Mouse (Mus musculus): ENCODE measurements around the gene Tex2.

Tex2 gene

GRCm38 (mm10) chr11:106486042-106486865 is 127.0 kb downstream of the Tex2 start:
- DNase-seq (ENCODE audit: low spot score in 2 of 2): no peak

GRCm38 (mm10) chr11:106485611-106486010 is 127.6 kb downstream of the Tex2 start:
- no peak for DNase-seq (ENCODE audit: low spot score in 2 of 2)

GRCm38 (mm10) chr11:106484875-106485274 is 128.3 kb downstream of the Tex2 start:
- no peak for DNase-seq (ENCODE audit: low spot score in 2 of 2)

GRCm38 (mm10) chr11:106482867-106483266 is 130.4 kb downstream of the Tex2 start:
- DNase-seq (ENCODE audit: low spot score in 2 of 2): no peak

GRCm38 (mm10) chr11:106481651-106482050 is 131.6 kb downstream of the Tex2 start:
- no peak for DNase-seq (ENCODE audit: low spot score in 2 of 2)

- DNase-seq (ENCODE audit: low spot score in 2 of 2): no peak
Observed at GRCm38 (mm10) chr11:106480530-106480885, 132.7 kb downstream of the Tex2 start.

GRCm38 (mm10) chr11:106479619-106480529 is 133.3 kb downstream of the Tex2 start:
- DNase-seq (ENCODE audit: low spot score in 2 of 2): peak; percentile 24 to 33

- DNase-seq (ENCODE audit: low spot score in 2 of 2): no peak
Observed at GRCm38 (mm10) chr11:106478745-106479144, 134.5 kb downstream of the Tex2 start.

GRCm38 (mm10) chr11:106477505-106478160 is 135.6 kb downstream of the Tex2 start:
- no peak for DNase-seq (ENCODE audit: low spot score in 2 of 2)

- no peak for DNase-seq (ENCODE audit: low spot score in 2 of 2)
Observed at GRCm38 (mm10) chr11:106475309-106475708, 137.9 kb downstream of the Tex2 start.

- no peak for DNase-seq (ENCODE audit: low spot score in 2 of 2)
Observed at GRCm38 (mm10) chr11:106471629-106472028, 141.6 kb downstream of the Tex2 start.

- DNase-seq (ENCODE audit: low spot score in 2 of 2): no peak
Observed at GRCm38 (mm10) chr11:106468509-106468908, 144.7 kb downstream of the Tex2 start.

GRCm38 (mm10) chr11:106465932-106466331 is 147.3 kb downstream of the Tex2 start:
- DNase-seq (ENCODE audit: low spot score in 2 of 2): no peak

GRCm38 (mm10) chr11:106465545-106465903 is 147.7 kb downstream of the Tex2 start:
- DNase-seq (ENCODE audit: low spot score in 2 of 2): no peak

GRCm38 (mm10) chr11:106464681-106465544 is 148.3 kb downstream of the Tex2 start:
- no peak for DNase-seq (ENCODE audit: low spot score in 2 of 2)

- peak in 1 of 2 experiments; percentile 6 for DNase-seq (ENCODE audit: low spot score in 2 of 2)
Observed at GRCm38 (mm10) chr11:106463845-106464244, 149.4 kb downstream of the Tex2 start.

GRCm38 (mm10) chr11:106462309-106462708 is 150.9 kb downstream of the Tex2 start:
- peak; percentile 12 to 21 for DNase-seq (ENCODE audit: low spot score in 2 of 2)

- no peak for DNase-seq (ENCODE audit: low spot score in 2 of 2)
Observed at GRCm38 (mm10) chr11:106461145-106461932, 151.9 kb downstream of the Tex2 start.

GRCm38 (mm10) chr11:106460671-106461070 is 152.6 kb downstream of the Tex2 start:
- DNase-seq (ENCODE audit: low spot score in 2 of 2): no peak

GRCm38 (mm10) chr11:106458540-106458939 is 154.7 kb downstream of the Tex2 start:
- DNase-seq (ENCODE audit: low spot score in 2 of 2): no peak

All from right cerebral cortex, adult 2 months (tissue).